Mouse (Mus musculus): Measurements from ENCODE around the gene Mrpl39.

DNA sequence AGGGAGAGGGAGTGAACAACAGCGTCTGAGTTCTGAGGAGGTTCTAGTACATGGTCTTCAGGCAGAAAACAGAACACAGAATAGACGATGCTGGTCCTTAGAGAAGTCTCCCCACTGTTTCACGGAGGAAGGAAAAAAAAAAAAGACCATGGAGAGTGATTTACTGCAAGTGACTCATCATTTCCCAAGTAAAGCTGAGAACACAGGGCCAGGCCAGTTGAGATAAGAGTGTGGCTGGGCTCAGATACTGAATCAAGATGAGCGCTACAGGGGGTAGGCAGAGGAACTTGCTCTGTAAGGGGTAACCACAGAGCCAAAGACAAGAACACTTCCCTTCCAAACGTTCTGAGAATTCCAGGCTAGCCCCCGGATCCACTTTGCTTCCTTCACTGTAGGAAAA, 36.8 kb downstream of the Mrpl39 start:
- TF ChIP-seq CTCF (IDR thresholded peaks at IDR 0.05; ENCODE audit: low read depth, low read length) (no peak), POLR2AphosphoS5 (IDR thresholded peaks at IDR 0.05; ENCODE audit: insufficient replicate concordance, low read depth, low read length) (no peak)

All from G1E (cell line).